Mouse (Mus musculus): Measurements from ENCODE around the gene Dock8.

The Dock8 gene

DNA sequence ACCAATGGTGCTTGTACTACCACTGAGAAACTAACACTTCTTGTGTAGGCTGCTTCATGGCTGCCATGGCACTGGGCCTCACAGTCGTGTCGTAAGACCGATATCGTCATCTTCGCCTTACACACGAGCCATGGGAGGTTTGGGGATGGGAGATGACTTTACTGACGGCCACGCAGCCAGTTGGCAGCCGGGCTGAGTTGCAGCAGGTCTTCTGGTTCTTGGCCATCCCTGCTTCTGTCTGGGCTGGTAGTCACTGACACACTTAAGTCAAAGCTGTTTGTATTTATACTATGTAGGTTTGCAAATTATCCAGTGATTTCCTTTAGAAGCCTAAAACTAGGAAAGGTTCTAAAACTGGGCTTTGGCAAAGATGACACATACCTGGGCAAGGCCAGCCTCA is 194.4 kb downstream of the Dock8 start:
- no peak for DNase-seq (ENCODE audit: low spot score)

DNA sequence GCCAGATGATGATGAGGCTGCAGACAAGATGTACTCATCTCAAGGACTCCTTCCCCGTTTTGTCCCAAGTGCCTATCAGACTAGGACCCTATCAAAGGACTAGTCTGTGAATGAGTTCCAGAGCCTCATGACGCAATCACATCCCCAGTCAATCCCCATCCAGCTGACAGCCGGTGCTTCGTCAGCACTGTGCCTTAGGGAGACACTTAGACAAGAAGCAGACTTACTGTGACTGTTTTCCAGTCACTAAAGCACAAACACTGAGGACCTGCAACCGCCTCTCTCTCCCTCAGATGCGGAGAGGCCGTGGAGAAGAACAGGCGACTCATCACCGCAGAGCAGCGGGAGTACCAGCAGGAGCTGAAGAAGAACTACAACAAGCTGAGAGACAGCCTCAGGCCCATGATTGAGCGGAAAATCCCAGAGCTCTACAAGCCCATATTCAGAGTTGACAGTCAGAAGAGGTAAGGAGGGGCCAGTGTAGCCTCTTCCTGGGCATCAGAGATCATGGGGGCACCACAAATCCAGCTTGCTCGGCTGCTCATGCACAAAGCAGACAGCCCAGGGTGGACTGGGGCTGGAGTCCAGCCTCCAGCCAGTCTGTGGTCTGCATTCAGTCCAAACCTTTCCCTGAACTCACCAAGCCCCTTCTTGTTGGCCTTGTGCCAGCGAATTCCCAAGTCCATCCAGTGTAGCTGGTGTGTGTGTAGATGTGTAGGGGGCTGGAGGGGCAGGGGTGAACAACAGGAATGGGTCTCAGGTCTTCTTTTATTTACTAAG is 200.9 kb downstream of the Dock8 start:
- DNase-seq (ENCODE audit: low spot score) = no peak

DNA sequence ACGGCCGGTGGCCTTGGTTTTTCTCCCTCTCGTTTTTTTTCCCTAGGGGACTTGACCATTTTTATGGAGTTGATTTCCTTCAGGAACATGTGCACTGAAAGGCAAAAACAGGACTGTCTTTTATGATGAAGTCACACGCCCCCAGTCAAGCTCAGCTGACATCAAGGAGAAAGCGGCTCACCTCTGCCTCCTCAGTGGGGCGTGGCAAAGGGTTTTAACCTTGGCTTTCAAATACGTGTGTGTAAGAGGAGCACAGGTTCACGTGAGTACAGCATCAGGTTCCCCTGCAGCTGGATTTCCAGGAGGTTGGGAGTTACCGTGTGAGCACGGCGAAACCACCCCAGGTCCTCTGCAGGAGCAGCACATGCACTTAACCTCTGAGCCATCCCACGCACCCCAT is 203.7 kb downstream of the Dock8 start:
- no peak for DNase-seq (ENCODE audit: low spot score)

DNA sequence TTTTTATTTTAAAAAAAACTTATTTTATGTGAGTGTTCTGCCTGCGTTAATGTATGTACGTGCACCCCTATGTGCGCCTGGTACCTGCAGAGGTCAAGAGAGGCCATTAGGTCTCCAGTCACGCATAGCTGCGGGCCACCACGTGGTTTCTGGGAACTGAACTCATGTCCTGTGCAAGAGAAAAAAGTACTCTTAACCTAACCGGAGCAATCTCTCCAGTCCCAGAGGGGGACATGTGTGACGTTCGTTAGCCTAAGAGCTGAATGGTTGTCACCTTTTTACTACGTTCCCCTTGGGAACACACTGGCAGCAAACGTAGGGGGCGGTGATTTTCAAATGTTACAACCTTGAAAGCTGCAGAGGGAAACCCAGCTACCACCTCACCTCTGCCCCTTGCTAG is 207.6 kb downstream of the Dock8 start:
- DNase-seq (ENCODE audit: low spot score) = no peak

DNA sequence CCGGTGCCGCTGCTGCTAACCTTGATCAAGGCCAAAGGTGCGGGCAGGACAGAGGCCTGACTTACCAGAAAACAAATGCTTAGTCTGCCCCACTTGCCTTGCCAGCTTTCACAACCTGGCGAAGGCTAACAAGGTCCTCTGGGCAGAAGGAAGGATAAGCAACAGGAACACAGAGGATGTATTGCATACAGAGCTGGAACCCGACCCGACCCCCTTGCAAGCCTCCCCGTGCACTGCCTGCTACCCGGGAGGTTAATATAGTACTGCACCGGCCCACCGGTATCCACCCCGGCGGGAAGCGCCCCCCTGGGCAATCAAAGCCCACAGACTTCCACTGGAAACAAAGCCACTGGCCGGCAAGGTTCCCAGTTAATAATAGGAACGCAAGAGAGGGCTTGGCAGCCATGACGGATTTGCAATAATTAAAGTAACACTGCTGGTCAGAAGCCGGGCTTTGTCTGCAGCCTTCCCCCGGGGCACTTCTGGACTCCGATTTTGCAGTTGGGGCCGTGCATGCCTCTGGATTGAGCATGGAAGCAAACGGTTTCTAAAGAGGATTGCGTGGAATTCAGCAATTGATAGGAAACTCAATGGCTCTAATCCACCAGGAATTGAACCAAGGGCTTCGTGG is 208.5 kb downstream of the Dock8 start:
- peak; percentile 71 for DNase-seq (ENCODE audit: low spot score)

DNA sequence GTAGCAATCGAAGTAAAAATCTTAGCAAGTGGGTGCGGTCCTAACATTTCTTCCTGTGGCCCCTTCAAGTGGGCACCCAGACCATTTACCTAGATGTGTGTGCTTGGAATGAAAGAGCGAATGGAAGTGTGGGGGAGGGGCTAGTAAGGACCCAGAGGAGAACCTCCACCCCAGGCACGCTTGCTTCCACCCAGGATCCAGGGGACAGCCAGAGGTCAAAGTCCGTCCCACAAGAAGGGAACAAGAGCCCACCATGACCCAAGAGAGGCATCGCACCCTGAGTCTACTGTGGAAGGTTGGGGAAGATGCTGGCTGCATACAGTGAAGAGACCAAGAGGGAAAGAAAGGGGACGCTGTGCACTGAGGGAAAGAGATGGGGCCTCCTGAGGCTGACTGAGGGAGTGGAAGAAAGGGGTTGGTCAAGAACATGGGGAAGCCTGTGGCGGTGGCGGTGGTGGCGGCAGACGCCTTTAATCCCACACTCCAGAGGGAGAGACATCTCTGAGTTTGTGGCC is 209.3 kb downstream of the Dock8 start:
- no peak for DNase-seq (ENCODE audit: low spot score)

DNA sequence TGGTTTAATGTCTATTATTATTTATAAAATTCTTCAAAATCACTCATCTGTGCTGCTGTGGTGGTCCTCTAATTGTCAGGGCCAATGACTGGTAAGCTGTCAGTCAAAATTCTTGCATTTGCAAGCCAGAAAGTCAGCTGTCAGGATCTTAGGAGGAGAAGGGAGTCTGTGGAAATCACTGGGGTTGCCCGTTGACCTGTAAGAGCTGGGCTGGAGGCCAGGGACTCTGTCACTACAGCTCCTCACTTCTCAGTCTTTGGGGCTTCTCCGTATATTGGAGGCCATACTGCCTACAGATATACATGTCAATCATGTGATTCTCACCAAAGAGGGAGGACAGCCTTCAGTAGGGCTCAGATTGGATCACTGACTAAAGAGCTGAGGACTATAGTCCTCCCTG is 221.3 kb downstream of the Dock8 start:
- DNase-seq (ENCODE audit: low spot score) = no peak

DNA sequence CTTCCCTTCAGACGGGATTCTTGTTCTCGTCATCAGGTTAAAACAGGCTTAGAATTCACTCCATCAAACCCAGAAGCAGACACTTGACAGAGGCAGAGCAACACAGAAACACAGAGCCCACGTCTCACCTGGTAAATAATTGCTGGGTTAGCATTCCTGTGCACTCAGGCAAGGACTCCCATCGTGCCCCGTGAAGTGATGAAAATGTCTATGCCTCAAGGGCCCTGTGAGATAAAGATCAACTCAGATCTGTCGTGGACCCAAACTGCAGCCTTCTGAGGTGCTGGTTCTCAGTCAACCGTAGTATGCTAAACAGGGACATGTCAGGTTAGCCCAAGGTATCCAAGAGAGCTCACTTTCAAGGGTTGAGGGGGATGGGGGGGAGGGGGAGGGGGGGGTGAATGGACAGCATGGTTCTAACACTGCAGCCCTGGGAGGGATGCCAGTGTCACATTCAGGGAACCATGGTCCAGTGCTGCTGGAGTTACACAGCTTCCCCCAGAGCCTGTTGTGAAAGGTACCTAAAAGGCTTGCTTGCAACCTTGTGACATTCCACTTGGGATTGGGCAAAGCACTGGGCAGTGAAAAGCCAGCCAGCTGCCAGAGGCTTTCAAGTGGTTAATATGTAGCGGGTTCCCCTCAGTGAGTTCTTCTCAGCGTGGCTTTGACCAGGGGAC is 222.8 kb downstream of the Dock8 start:
- DNase-seq (ENCODE audit: low spot score) = no peak

DNA sequence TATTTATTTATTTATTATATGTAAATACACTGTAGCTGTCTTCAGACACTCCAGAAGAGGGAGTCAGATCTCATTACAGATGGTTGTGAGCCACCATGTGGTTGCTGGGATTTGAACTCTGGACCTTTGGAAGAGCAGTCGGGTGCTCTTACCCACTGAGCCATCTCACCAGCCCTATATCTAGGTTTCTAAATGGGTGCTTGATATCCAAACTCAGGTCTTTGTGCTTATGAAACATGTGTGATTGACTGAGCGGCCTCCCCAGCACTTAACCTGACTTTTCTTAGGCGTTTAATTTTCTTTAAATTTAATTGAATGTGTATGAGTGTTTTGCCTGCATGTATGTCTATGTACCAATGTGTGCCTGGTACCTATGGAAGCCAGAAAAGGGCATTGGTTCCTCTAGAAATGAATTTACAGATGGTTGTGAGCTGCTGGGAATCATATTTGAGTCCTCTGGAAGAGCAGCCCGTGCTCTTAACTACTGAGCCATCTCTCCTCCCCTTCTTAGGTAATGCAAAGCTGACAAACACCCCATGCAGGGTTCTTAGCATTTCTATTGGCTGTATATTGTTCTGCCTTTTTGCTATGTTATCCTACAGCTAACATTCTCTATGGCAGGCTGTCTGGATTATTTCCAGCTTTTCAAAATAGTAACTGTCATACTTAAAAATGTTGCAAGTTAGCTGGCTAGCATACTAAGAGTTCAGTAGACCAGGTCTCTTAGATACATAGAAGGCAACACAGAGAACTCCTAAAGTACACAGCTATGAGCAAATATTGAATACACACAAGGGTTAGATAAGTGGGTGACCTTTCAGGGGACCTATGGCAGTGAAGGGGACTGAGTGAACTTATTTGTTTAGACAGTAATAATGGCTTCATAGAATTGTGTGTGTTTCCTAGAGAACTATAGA is 231.0 kb downstream of the Dock8 start:
- DNase-seq (ENCODE audit: low spot score) = peak; percentile 38

DNA sequence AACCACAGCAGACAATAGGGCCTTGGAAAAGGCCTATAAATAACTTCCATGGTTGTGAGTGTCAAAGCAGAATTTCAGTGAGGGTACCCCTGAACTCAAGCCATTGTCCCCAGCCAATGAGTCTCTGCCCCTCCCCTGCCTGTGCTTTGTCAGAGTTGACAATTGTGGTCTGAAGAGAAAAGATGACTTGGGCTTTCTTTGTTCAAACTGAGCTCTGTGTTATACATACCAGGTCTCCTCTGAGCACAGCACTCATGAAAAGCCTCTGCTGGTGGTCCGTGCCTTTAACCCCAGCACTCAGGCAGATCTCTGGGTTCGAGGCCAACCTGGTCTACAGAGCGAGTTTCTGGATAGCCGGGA is 231.6 kb downstream of the Dock8 start:
- peak; percentile 72 for DNase-seq (ENCODE audit: low spot score)

DNA sequence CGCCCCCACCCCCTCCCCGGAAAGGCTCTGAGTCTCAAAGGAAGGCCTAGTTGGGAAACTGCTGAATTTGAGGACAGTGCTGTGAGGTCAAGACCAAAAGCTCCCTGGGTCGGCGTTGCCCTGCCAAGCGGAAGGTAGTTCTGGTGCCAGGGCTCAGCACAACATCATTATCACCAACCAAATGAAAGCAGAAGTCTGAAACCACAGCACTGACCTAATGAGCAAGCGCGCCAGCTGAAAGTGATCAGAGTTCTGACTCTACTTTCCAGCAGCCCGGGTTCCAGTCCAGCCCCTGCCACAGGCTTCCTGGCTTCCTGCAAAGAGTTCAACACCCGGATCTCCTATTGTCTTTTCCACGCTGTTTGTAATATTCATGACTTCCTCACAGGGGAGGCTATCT is 232.7 kb downstream of the Dock8 start:
- no peak for DNase-seq (ENCODE audit: low spot score)

DNA sequence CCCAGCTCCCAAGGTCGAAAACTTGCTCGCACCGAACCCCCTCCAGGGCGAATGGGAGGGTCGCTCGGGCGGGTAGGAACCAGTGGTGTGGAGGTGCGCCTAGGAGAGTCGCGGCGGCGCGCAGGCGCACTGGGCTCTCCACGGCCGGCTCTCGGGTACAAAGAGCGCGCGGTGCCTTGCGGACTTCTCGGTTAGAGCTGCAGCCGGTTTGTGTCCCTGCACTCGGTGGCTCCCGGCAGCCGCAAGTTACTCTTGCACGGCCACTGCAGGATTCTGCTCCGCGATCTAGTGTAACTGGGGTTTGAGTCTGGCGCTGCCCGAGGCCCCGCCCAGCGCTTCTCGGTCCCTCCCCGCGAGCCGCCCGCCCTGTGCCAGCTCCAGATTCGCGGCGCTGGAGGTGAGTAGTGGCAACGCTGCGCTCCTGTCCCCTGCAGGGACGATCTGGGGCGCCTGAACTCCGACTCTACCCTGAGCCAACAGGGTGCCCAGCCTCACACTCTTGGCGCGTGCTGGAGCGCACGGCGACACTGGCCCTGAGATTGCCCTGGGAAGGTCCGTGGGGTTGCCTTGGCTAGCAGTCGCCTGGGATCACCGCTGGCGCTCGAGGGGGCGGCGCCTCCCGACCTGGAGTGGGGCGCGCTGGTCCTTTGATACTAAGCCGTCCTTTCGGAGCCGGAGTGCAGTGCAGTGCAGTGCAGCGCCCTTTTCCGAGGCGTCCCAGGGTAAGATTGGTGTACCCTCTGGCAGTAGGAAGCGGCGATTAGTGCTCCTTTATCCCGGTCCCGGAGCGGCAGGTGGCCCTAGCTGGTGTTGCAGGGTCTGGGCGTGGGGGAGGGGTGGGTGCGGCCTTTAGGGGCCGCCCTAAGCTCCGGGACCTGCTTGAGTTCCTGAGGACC is 237.5 kb downstream of the Dock8 start, which contains the start of gene Kank1:
Kank1 (plus strand) TSS at position 380 of the 896 bp plus-strand sequence.
- DNase-seq (ENCODE audit: low spot score) = peak; percentile 84

DNA sequence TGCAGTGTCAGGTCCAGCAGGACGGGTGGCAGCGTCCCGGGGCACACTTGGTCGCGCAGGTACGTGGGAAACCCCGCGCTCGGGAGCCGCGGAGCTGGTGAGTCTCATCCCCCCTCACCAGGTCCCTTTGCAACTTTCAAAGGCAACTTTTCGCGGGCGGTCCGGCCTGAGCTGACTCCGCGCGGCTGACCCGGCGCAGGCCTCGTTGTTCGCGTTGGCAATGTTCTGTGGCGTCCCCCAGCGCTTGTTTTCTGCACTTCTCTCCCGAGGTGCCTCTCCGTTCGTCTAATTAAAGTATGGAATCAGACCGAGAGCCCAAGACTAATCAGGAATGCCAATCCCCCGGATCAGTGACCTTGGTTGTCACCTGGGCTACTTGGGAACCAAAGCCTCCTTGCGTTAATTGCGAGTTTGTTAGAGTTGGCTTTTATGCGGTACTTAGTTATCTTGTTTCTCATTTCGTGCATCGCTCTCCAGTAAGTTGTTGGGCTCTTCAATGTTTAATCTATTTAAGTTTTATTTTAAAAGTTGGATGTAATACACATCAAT is 238.2 kb downstream of the Dock8 start:
- peak; percentile 80 for DNase-seq (ENCODE audit: low spot score)

DNA sequence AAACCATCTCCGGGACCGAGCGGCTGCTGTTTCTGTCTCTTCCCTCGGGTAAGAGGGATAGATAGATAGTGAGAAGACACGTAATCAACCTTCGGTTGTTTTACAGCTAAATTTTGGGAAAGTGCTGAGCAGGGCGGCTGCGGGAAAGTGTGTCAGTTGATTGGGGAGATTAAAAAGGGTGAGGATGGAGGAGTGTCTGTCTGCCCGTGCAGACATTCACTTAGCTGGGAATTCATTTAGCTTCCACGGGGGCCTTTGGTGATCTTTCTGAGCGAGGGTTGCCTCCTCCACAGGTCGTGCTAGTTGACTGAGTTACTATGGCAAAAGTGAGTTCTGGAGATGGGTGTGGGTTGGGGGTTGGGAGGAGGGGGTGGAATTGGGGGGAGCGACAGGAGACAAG is 238.8 kb downstream of the Dock8 start:
- peak; percentile 30 for DNase-seq (ENCODE audit: low spot score)

DNA sequence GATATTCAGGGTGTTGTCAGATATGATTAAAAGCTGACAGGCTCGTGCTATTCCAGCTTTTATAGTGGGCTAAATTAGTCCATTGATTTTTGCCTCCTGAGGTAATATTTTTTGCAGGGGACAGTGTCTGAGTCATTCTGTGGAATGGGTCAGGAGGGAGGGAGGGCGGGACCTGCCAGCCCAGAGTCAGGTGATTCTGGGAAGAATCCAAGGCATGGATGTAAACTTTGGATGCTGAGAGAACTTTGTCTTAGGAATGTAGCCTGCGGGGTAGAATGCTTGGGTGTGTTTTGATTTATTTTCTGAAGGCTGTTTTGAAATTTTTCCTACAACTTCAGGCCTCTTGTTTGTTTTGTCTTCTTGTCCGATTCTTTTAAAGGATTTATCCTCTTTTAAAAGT is 244.2 kb downstream of the Dock8 start:
- DNase-seq (ENCODE audit: low spot score) = no peak

DNA sequence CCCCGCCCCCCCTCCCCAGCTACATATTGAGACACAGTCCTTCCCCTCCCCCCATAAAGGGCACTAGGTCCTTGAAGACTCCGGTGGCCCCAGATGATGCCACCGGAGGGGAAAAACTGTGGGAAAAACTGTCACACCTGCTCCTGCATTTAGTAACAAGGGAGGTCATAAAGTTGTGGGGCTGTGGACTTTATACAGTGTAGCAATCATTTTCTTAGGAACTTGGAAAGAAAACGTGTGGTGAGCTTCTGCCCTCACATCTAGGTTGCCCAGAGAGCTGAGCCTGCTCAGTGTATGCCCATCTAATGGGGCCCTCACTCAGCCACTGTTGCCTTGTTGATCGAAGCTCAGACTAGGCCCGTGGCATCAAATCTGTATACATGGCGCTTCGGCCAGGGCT is 246.7 kb downstream of the Dock8 start:
- no peak for DNase-seq (ENCODE audit: low spot score)

DNA sequence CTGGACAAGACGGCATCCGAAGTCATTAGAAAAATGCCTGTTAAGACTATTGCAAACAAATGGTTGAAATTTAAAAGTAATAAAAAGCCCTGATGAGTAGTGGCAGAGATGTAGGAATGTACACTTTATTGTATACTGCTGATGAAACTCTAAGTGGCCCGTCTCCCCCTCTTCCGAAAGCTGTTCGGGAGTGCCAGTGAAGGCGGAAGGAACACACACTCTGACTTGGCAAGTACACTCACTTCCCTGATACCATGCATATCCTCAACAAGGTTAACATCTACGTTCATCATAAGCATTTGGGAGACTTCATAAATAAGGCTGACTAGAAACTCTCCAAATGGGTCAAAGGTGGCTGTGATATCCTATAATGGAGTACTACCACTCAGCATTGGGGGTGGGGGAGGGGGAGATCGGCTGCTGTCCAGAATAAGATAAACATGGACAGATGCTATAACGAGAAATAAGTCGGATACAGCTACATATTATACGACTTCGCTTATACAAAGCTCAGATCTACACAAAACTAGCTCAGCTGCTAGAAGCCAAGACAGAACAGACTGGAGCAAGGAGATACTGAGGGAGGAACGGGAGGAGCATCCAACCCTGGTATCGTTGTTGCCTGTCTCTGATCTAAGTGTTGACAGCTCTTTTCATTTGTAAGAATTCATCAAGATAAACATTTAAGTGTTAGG is 248.7 kb downstream of the Dock8 start:
- no peak for DNase-seq (ENCODE audit: low spot score)

DNA sequence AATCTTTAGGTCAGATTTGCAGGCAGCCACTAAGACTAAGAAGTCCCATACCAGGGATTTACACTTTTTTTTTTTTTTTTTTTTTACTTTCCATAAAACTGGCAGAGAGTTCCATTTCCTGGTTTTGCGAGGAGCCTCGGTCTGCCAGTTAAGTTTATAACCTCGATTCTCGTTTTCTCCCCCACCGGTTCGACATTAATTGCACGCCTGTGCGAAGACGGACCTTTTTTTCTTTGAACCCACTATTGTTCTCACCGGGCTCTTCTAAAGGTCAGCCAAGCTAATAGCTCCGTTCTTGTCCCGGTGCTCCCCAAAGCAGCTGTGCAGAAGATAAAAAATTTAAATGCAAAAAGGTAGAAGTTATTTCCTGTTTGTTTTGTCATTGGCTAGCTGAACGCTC is 249.9 kb downstream of the Dock8 start:
- no peak for DNase-seq (ENCODE audit: low spot score)

DNA sequence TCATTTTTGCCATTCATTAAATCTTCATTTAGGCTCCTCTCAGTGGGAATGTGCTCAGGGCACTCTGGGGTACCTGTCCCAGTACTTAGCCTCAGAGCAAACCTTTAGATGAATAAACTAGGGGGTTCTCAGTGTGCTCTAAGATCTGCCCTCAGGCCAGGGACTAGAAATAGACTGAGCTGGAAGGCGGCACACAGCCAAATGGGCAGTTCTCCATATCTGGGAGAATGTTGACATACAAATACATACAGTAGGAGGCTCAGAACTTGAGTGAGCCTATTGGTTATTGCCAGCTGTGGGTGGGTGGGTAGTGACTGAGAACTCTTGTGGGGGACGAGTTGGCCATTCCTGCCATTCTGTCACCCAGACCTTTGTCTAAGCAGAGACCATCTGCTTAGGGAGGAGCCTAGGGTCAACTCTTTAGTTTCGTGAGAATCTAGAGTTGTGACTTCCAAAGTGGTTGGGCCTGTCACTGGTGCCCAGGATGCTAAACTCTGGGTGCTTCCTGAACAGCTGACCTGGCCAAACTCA is 252.3 kb downstream of the Dock8 start:
- no peak for DNase-seq (ENCODE audit: low spot score)

All from embryo, embryonic 10.5 days (tissue).